Mouse (Mus musculus): Measurements from ENCODE around the gene Col4a4. TPM values are rescaled to one million over a fixed set of nuclear protein-coding genes. Genes with fewer than 3 reads are reported as not detected.

Col4a4 gene
- total RNA-seq (2021): 1 to 10 TPM in 1 of 2 experiments, under 1 TPM in 1; 0.62 to 1.0 TPM
- long read RNA-seq, experiment 1, partial matches to known transcripts: 1 of 1 reads
- long read RNA-seq, experiment 1, other reads (novel, unspliced or antisense): 0 of 1 reads
- long read RNA-seq, experiment 2: 0 reads

- peak in 1 of 2 experiments; percentile 37 for DNase-seq (ENCODE audit: low spot score in 2 of 2)
These were observed at the start of gene Col4a4, which contains the start of gene Col4a3 for GRCm38 (mm10) chr1:82586713-82587399. TSS of gene Col4a4 (minus strand) at chr1:82586849. TSS of gene Col4a3 (plus strand) at chr1:82586921.

- no peak for DNase-seq (ENCODE audit: low spot score in 2 of 2)
These were observed 49.7 kb upstream of the Col4a4 start for GRCm38 (mm10) chr1:82636321-82636720.

GRCm38 (mm10) chr1:82635254-82635620 lies 48.6 kb upstream of the Col4a4 start:
- no peak for DNase-seq (ENCODE audit: low spot score in 2 of 2)

- DNase-seq (ENCODE audit: low spot score in 2 of 2): peak; percentile 48 to 77
These were observed 48.0 kb upstream of the Col4a4 start for GRCm38 (mm10) chr1:82634545-82635253.

- DNase-seq (ENCODE audit: low spot score in 2 of 2): no peak
These were observed 44.6 kb upstream of the Col4a4 start for GRCm38 (mm10) chr1:82631169-82631792.

GRCm38 (mm10) chr1:82629495-82629894 lies 42.8 kb upstream of the Col4a4 start:
- no peak for DNase-seq (ENCODE audit: low spot score in 2 of 2)

GRCm38 (mm10) chr1:82627652-82628051 lies 41.0 kb upstream of the Col4a4 start:
- DNase-seq (ENCODE audit: low spot score in 2 of 2): no peak

GRCm38 (mm10) chr1:82625474-82625873 lies 38.8 kb upstream of the Col4a4 start:
- DNase-seq (ENCODE audit: low spot score in 2 of 2): no peak

- DNase-seq (ENCODE audit: low spot score in 2 of 2): no peak
These were observed 38.3 kb upstream of the Col4a4 start for GRCm38 (mm10) chr1:82624934-82625333.

- DNase-seq (ENCODE audit: low spot score in 2 of 2): no peak
These were observed 33.3 kb upstream of the Col4a4 start for GRCm38 (mm10) chr1:82619981-82620380.

- no peak for DNase-seq (ENCODE audit: low spot score in 2 of 2)
These were observed 31.9 kb upstream of the Col4a4 start for GRCm38 (mm10) chr1:82618592-82618991.

GRCm38 (mm10) chr1:82618001-82618400 lies 31.4 kb upstream of the Col4a4 start:
- DNase-seq (ENCODE audit: low spot score in 2 of 2): no peak

- no peak for DNase-seq (ENCODE audit: low spot score in 2 of 2)
These were observed 25.5 kb upstream of the Col4a4 start for GRCm38 (mm10) chr1:82612061-82612660.

- DNase-seq (ENCODE audit: low spot score in 2 of 2): no peak
These were observed 22.1 kb upstream of the Col4a4 start for GRCm38 (mm10) chr1:82608646-82609262.

- no peak for DNase-seq (ENCODE audit: low spot score in 2 of 2)
These were observed 19.2 kb upstream of the Col4a4 start for GRCm38 (mm10) chr1:82605856-82606255.

GRCm38 (mm10) chr1:82605347-82605746 lies 18.7 kb upstream of the Col4a4 start:
- DNase-seq (ENCODE audit: low spot score in 2 of 2): no peak

- no peak for DNase-seq (ENCODE audit: low spot score in 2 of 2)
These were observed 16.7 kb upstream of the Col4a4 start for GRCm38 (mm10) chr1:82603198-82603950.

GRCm38 (mm10) chr1:82596864-82597596 lies 10.4 kb upstream of the Col4a4 start:
- peak in 1 of 2 experiments; percentile 49 for DNase-seq (ENCODE audit: low spot score in 2 of 2)

GRCm38 (mm10) chr1:82590266-82590665 lies 3.6 kb upstream of the Col4a4 start:
- no peak for DNase-seq (ENCODE audit: low spot score in 2 of 2)

GRCm38 (mm10) chr1:82585981-82586380 lies 668 bp downstream of the Col4a4 start:
- DNase-seq (ENCODE audit: low spot score in 2 of 2): no peak

Measured in gastrocnemius, postnatal 4 days (tissue).